Mouse (Mus musculus) ES-Bruce4 (cell line): ENCODE measurements around the gene Gngt2.

ENCODE experiments used
- EP300 ChIP-seq: IDR thresholded peaks from 2 replicates; pipeline ENCODE4 v1.6.1; 2011; ENCODE audit warnings: low read depth, low read length; ENCODE audit not compliant: insufficient read depth
- POLR2A ChIP-seq: IDR thresholded peaks from one replicate; pipeline ENCODE4 v1.8.1; 2011; ENCODE audit warnings: low read length; ENCODE audit not compliant: insufficient read depth

DNA sequence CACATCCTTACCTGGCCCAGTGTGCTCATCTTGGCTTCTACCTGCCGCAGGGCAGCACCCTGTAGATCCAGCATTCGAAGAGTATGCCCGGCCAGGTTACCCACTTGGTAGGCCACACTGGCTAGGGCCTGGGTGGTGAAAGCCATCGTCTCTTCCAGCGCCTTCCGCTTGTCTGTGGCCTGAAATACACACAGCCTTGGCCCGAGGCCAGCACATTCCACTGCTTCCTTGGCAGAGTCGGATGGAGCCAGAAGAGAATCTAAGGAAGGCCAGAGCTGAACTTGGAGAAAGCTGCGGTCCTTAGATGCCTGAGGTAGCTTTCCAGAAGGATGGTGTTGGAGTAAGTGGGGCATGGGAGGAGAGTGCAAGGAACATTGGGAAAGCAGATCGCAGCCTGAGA lies at the start of gene Gngt2:
- TF ChIP-seq EP300 (no peak), POLR2A (no peak)
